Mouse (Mus musculus): ENCODE results near the gene Ripor2.

Gene Ripor2

DNA sequence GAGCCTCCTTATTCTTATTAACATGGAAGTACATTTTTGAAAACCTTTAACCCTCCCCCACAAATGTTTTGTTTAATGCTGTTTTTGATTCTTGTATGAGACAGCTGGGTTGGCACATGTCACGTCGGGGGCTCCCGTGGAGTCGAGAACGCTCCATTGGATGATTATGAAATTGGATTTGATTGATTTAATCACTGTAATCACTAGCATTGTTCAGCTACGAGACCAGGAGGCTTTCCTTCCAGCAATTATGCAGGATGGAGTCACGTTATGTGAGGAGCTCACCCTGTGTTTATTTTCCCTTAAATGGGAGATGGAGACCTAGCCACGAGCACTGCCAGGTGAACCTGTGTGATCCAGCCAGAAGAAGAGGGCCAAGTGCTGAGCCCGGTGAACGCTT, at the start of gene Ripor2:
Ripor2 (plus strand) TSS at position 357 of the 400 bp plus-strand sequence.
- DNase-seq (ENCODE audit: low spot score in 2 of 2) = no peak

DNA sequence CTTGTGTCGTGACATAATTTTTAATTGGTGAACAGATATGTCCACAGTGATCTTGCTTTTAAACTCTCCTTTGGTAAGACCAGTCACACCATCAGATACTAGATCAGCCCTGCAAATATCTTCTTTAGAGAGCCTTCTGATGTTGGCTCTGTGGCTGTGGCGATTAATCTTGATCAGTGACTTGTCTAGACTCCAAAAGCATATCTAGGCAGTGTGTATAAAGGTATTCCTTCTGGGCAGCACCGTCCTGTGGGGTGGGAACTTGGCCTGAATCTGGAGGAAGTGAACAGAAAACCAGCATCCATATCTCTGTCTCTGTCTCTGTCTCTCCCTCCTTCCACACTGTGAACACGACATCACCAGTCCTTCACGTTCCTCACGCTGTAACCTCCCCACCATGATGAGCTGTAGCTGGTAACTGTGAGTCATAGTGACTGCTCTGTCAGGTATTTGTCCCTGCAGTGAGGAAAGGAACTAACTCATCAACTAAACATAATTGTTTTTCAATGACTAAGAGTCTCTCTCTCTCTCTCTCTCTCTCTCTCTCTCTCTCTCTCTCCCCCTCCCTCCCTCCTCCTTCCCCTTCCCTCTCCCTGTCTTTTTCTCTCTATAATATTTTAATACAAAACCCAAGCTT, 45.3 kb upstream of the Ripor2 start:
- DNase-seq (ENCODE audit: low spot score in 2 of 2) = no peak

DNA sequence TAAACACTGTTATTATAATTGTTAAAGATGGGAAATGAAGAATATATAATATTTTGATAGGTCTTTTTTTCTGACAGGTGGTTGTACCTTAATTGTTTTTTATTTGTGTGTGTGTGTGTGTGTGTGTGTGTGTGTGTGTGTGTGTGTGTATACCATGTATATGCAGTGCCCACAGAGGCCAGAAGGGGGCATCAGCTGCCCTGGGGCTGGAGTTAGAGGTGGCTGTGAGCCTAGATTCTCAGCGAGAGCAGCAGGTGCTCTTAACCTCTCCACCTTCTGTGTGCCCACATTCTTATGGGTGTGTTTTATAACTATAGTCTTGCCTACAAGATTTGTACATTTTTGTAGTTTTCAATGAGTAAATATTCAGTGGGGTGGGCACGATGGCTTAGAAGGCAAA, 44.0 kb upstream of the Ripor2 start:
- DNase-seq (ENCODE audit: low spot score in 2 of 2) = no peak

DNA sequence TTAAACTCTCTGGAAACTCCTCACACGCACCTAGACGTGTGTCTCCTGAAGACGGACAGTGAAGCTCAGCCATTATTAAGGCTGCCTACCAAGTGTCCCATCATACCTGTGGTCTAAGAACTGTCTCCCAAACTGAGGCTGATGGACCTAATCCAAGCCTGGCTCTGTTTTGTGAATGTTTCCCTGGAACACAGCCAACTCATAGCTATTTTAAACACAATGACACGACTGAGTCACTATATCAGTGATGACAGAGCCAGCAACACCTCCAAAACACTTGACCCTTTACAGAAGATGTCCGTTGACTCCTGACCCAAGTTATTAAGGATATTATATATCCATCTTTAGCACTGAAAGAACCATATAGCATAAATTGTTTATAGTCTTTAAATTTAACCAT, 43.0 kb upstream of the Ripor2 start:
- DNase-seq (ENCODE audit: low spot score in 2 of 2) = no peak

DNA sequence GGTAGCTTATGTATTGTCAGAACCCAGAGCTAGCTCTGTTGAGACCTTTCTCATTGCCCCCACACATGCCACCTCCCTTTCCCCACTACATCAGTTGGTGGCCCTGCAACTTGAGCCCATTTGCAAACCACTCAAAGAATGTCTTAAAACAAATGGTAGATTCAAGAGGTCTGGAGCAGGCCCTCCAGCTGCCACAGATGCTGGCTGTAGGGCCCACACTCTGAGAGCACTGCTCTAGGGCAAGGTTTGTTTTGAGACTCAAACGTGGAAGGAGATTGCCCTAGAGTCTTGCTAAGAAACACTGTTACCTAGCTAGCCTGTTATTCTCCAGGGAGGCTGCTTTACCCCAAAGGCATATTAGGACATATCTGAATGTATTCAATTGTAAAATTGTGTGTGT, 36.3 kb upstream of the Ripor2 start:
- DNase-seq (ENCODE audit: low spot score in 2 of 2) = no peak

DNA sequence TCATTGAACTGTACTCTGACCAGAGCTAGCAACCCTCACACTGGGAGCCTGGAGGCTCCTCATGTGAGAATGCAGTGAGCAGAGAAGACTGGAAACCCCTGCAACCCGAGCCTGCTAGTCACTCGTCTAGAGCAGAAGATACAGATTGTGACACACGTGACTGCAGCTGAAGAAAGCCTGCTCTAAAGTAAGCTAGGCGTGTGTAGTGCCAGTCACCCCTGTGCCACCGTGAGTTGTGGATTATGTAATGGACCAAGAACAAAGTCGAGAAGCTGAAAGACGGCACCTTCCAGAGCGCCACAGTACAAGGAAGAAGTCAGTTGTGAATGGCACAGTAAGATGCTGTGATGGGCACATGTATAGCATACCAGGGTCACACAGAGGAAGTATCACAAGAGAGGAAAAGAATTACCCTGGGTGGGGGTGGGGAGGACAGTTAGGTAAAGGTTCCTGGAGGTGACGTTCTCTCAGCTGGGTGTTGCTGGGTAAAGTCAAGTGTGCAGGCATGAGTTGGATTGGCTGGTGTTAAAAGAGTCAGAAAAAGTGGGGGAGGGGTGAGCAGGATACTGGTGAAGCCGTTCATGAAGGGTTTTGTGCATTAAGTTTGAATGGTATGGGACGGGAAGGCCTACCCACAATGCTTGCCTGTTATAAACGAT, 35.1 kb upstream of the Ripor2 start:
- DNase-seq (ENCODE audit: low spot score in 2 of 2) = no peak

DNA sequence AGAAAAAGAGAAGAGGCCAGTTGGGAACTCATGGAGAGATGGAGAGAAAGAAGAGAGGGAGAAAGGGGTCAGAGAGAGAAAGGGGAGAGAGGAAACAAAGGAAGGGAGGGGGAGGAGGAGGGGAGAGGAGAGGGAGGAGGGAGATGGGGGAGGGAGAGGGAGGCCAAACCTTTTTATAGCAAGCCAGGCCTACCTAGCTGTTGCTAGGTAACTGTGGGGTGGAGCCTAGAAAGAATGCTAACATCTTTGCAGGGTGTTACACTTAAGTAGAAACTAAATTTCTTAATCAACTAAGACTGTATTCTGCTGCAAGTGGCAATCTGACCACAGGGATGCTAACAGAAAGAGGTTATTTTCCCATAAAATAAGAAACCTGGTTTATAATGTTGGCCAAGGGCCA, 33.1 kb upstream of the Ripor2 start:
- no peak for DNase-seq (ENCODE audit: low spot score in 2 of 2)

DNA sequence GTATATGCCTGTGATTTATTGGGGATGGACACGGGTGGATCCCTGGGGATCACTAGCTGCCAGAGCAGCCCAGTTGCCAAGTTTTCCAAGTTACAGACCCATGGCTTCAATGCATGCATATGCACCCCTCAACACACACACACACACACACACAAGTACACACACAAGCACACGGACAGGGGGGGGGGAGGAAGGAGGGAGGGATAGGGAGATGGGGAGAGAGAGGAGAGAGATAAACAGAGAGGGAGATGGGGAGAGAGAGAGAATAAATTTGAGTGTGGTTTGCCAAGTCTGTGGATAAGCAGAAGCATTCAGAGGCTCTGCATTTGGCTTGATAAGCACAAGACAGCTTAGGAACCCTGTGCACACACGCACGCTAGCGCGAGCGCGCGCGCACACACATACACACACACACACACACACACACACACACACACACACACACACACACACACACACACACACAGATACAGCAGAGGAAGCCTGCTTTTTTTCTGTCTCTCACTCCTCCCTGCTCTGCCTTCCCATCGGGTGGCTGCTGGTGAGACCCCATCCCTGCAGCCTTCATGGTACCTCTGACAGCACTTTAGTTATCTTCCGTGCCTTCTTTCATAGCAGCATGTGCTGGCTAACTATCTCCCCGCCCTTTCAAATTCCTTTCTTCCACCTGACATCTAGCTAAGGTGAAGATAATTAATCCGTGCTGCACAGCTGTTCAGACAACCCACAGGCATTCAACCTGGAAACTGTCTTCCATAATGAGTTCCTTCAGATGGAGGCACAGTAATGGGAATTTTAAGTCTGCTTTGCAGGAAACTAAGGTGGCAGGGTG, 30.7 kb upstream of the Ripor2 start:
- no peak for DNase-seq (ENCODE audit: low spot score in 2 of 2)

DNA sequence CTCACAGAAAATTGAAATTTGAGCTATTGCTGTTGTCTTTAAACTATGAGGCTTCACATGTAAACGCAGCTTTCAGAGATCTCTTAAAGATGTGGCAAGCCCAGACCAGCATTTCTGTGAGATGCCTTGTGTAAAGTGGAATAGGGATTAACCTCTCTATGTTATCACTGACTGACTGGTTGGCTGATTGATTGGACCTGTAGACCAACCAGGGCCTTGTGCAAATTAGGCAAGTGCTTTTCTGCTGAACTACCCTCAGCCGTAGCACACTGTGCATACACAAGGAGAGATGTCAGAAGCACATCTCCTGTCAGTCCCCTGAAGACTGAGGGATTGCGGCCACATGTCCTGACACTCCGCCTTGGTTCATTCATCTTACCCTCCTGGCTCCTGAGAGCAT, 29.9 kb upstream of the Ripor2 start:
- no peak for DNase-seq (ENCODE audit: low spot score in 2 of 2)

DNA sequence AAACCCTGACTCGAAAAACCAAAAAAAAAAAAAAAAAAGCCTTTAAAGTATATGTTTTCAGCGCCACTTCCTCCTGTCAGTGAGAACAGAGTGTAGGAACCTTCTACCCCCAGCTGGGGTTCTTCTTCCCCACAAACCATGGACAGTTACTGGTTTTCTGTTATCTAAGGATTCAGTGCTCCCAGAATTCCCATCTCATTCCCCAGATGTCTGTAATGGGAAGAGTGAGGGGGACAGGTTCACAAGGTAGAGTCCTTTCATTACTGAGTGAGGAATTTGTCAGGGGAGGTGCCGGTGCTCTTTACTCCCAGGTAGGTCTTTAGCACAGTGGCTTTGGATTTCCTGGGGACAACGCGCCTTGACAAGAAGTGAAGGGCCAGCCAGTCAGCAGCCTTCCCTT, 20.6 kb upstream of the Ripor2 start:
- DNase-seq (ENCODE audit: low spot score in 2 of 2) = no peak

DNA sequence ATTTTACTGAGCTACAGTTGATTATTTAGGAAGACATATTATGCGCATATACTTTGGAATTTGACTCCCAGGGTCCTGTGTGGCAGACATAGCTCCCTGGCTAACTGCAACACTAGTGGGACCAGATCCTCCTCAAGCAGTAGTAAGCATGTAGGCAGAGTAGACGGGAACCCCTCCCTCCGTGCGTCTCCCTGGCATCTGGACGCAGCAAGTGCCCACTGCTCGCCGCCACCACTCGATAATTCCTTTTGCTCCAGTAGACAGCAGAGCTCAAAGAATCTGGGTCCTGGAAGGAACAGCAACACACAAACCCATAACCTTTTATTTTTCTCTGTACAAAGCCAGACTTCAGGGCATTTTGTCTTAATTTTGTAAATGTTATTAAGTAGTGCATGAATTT, 17.3 kb upstream of the Ripor2 start:
- no peak for DNase-seq (ENCODE audit: low spot score in 2 of 2)

DNA sequence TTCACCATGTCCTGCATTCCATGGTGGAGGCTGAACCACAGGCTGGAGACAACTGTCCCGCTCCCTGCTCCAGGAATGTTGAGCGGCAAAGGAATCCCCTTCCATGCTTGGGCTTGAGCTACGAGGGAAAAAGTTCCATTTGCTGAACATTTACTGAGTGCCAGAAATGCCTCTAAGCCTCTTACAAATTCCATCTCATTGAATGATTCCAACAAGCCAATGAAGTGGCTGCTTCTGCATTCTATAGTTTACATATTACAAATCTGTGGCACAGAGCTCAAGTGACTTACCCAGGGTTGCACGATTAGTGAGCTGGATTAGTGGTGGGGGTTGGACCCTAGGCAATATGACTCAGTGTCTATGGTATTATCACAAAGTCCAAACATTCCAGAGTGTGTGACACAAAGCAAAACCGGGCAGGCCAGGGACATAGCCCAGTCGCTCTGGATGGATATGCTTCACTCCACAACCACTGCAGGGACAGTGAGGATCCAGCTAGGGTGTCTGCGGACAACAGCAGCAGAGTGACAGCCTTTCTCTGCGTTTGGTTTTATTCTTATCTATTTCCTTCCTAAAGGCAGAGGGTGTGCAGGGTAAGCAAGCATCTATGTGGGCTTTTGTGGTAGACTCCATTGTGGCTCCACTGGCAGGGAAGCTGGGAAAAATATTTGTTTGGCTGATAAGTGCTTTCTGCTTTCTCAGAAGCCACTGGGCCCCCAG, 16.6 kb upstream of the Ripor2 start:
- DNase-seq (ENCODE audit: low spot score in 2 of 2) = no peak

DNA sequence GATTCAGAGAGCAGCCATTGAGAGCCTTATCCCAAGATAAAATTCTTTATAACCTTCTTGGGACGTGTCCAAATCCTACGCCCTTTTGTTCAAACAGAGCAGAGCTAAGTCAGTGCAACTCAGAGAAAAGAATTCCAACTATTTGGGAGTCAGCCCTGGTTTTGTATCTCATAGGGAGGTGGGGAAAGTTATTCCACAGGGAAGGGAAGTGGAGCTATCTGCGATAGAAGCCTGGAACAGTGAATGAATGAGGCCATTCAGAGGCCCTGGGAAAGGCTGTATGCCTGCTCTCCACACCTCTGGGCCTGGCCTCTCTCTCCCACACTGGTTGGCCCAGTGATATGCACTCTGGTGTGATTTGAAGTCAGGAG, 16.1 kb upstream of the Ripor2 start:
- DNase-seq (ENCODE audit: low spot score in 2 of 2) = no peak

DNA sequence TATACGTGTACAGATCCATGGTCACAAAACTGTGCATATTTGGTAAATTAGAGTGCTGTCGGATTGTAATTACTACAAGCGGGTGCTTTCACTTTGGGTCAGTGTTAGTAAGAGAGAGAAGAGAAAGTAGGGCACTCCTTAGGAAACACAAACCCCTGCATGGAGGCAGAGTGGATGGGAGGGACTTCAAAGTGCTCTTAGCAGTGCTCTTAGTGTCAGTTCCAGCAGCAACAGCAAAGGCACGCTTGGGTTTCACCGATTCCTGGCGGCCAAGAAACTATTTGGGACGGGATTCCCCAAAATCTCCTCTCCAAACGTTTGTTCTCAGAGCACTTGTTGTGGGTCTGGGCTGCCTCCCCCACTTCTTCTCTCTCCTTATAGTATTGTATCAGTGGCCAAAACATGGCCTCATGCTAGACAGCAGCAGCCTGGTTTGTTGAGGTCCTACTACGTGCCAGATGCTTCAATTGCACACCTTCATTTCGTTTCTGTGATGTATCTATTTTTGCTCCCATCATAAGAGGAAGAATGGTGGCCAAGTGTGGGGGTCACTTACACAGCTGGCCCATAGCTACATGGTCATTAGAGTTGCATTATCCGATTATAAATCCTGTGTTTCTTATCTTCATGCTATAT, 14.7 kb upstream of the Ripor2 start:
- no peak for DNase-seq (ENCODE audit: low spot score in 2 of 2)

DNA sequence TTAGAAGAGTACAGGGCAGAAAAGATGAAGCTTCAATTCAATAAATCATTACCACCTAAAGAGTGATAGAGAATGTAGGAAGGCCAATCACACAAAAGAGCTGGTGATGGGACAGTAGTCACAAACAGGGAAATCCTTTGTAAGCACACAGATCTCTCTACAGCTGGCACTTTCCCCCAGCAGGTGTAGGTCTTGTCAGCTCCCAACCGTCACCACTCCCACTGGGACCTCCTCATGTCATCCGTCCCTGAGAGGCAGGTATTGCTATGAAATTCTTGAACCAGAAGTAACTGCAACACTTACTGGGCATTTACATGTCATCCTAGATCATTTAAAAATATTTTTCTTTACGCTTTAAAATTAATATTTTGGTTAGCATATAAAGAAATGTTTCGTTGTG, 12.9 kb upstream of the Ripor2 start:
- no peak for DNase-seq (ENCODE audit: low spot score in 2 of 2)

DNA sequence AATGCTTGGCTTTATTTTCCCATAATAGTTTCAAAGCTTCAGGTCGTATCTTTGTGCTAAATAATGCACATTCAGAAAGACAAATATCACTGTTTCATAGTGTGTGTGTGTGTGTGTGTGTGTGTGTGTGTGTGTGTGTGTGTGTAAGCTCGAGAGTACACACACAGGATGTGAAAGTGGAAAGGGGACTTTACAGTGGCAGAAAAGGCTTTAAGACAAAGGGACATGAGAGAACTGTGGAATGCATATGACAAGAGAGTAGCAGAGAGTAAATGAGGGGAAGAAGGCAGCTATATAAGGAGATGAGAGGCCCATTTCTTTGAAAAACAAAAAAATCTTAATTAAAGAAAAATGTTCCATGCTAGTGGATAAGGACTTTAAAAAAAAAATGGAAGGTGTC, 11.3 kb upstream of the Ripor2 start:
- no peak for DNase-seq (ENCODE audit: low spot score in 2 of 2)

DNA sequence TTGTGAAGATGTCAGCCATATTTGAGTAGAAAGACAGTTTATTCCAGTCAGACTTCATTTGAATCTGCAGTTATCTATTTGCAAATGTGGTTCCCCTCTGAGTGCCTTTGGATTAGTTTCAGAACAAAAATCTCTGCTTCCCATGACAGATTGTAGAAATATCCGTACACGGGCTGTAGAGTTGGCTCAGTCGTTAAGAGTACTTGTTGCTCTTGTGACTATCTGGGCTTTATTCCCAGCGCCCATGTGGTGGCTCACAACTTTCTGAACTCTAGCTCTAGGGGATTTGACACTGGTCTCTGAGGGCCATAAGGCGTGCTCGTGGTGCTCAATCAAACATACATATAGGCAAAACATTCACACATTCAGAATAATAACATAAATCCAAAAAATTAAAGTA, 10.1 kb upstream of the Ripor2 start:
- no peak for DNase-seq (ENCODE audit: low spot score in 2 of 2)

DNA sequence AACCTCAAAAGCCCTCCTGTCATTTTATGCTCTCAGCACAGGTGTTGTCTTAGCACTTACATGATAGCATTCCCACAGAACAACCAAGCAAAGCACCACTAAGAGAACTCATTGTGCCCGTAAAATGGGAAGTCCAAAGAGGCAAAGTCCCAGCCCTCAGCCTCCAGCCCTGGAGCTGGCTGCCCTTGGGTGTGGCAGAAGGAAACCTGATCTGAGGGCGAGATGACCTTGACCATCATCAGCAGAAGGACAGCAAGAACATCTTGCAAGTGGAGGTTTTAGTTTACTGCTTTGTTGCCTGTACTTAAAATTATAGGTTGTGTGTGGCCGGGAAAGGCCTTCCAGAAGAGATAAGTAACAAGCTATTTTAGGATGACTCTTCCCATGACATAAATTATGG, 6.9 kb upstream of the Ripor2 start:
- no peak for DNase-seq (ENCODE audit: low spot score in 2 of 2)

DNA sequence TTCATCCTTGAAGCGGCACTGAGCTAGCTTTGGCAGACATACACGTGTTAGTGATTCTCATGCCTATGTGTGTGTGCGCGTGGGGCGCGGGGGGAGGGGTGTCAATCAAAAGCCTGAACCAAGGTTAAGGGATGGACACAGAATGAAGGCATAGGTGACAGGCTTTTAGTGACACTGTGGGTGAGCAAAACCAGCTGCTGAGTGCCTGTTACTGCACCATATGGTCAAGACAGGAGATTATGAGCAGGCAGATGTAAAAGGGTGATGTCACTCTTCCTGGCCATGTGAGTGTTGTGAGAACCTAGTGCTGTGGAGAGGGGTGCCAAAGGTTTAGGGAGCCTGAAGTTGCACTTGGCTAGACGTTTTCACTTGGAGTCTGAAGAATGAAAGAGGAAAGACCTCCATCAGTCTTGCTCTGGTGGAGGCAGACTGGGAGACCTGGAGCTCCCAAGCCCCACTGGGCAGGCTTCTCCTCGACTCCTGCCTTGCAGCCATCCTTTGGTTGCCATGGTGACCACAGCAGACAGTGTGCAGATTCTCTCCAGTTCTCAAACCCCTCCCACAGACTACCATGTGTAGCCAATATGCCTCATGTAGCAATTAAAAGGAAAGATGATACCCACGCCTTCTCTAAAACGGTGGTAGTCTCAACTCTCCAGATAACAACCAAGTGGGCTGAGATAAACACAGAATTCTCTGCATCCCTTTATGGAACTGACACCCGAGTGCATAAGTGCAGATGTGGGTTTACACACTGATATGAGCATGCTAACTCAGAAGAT, 5.5 kb upstream of the Ripor2 start:
- DNase-seq (ENCODE audit: low spot score in 2 of 2) = no peak

DNA sequence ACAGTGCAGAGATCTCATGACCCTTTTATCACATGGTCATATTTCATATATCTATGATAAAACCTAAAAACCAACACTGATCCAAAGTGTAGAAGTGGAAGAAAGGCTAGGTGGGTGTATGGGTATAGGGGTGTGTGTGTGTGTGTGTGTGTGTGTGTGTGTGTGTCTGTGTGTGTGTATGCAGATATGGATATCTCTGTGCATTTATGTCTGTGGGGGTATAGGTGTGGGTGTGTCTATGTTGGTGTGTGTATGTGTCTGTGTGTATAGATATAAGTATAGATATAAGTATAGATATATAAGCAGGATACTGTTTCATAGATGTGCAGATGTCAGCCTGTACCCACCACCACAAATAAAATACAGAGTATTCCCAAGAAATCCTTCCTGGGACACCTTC, 3.7 kb upstream of the Ripor2 start:
- no peak for DNase-seq (ENCODE audit: low spot score in 2 of 2)

DNA sequence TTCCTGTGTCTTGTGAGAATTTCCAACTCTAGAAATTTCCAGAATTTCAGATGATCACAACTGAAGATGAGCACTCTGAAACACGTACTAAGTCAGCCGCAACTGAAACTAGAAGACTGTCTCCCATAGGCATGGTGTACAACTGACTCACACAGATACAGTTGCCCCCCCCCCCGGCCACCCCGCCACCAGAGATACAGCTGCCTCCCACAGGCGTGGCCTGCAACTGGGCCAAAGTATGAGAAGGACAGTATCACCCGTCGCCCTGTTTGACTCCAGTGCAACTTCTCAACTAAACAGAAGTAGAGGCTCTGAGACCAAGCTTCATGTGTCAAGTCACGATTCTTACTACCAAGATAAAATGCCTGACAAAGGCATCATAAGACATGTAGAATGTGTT, 1.2 kb upstream of the Ripor2 start:
- DNase-seq (ENCODE audit: low spot score in 2 of 2) = no peak
